Mouse (Mus musculus): ENCODE data around the gene Eif3i. TPM values are rescaled to one million over a fixed set of nuclear protein-coding genes. Genes with fewer than 3 reads are reported as not detected.

The Eif3i gene
- total and polyA plus RNA-seq, 3 experiments, result 396 to 766 (median 730) TPM

DNA sequence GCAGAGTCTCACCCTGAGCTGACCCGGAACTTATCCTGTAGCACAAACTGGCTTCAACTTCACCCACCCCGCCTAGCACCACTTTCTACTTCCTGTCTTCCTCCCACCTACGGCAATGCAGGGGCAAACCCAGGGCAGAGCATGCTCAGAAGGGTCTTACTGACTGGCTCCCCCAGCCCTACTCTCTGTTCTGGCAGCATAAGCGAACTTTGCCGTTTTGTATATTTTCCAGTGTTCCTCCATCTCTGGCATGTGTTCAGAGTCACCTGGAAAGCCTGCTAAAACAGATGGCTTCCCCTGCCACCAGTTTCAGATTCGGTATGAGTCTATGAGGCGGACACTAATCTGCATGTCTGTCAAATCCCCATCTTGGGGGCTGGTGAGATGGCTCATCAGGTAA is 20.1 kb downstream of the Eif3i start:
- H3K9me3 ChIP-seq (replicated peaks; ENCODE audit: insufficient read depth, low read length), result no peaks in the 10 kb centered on the region
- peak overlapping the region; percentile 8 to 23; a peak in 2 of 4 replicates for H3K4me3 ChIP-seq (ENCODE audit: control insufficient read depth in 1 of 2, insufficient read depth in 1 of 2, low read depth in 2 of 2, low read length in 2 of 2)
- H3K79me2 ChIP-seq (ENCODE audit: control insufficient read depth, insufficient read depth, low read length, poor library complexity), result no peaks in the 10 kb centered on the region; the same call in 1 of the 2 replicates
- H3K27me3 ChIP-seq (ENCODE audit: control insufficient read depth in 1 of 2, insufficient read depth in 2 of 2, low read length in 2 of 2), result no peaks in the 10 kb centered on the region
- TF ChIP-seq ETS1 (IDR thresholded peaks at IDR 0.05; ENCODE audit: low read depth, low read length) (no peak), GATA1 (IDR thresholded peaks at IDR 0.05; ENCODE audit: low read depth, low read length) (no peak), MYC (IDR thresholded peaks at IDR 0.05; ENCODE audit: low read depth, low read length) (peak; percentile 36; the same call in 1 of the 2 replicates), MAFK (IDR thresholded peaks at IDR 0.05; ENCODE audit: borderline replicate concordance, low read depth, low read length) (no peak), RCOR1 (IDR thresholded peaks at IDR 0.05; ENCODE audit: low read depth, low read length) (no peak), SIN3A (IDR thresholded peaks at IDR 0.05; ENCODE audit: low read length) (0 out of 2 replicates have a peak, but pooled peaks have one; percentile 23), ZMIZ1 (IDR thresholded peaks at IDR 0.05; ENCODE audit: low read depth, low read length) (no peak), CTCF (IDR thresholded peaks at IDR 0.05 in 2 of 3, conservative IDR thresholded peaks at IDR 0.05 in 1 of 3; ENCODE audit: control insufficient read depth in 1 of 3, insufficient read depth in 1 of 3, low read depth in 2 of 3, low read length in 3 of 3, poor library complexity in 1 of 3, severe bottlenecking in 1 of 3) (no peak), TCF12 (IDR thresholded peaks at IDR 0.05; ENCODE audit: low read depth, low read length) (no peak), POLR2AphosphoS2 (IDR thresholded peaks at IDR 0.05; ENCODE audit: low read length) (no peak), SMC3 (IDR thresholded peaks at IDR 0.05; ENCODE audit: low read depth, low read length) (no peak), NRF1 (IDR thresholded peaks at IDR 0.05; ENCODE audit: insufficient read depth, low read depth, low read length, poor library complexity, severe bottlenecking) (peak; percentile 65), MAX (IDR thresholded peaks at IDR 0.05; ENCODE audit: low read length) (0 out of 2 replicates have a peak, but pooled peaks have one; percentile 44), POLR2A (IDR thresholded peaks at IDR 0.05; ENCODE audit: control insufficient read depth in 1 of 2, insufficient read depth in 1 of 2, low read depth in 1 of 2, low read length in 2 of 2, poor library complexity in 1 of 2) (peak in 1 of 2 experiments; percentile 63; a peak in 1 of 4 replicates), TBP (IDR thresholded peaks at IDR 0.05; ENCODE audit: low read depth, low read length) (peak; percentile 85), NELFE (IDR thresholded peaks at IDR 0.05; ENCODE audit: low read depth, low read length) (peak; percentile 52), MYB (IDR thresholded peaks at IDR 0.05; ENCODE audit: low read depth, low read length) (no peak), GABPA (IDR thresholded peaks at IDR 0.05; ENCODE audit: low read depth, low read length) (no peak), HCFC1 (IDR thresholded peaks at IDR 0.05; ENCODE audit: low read depth, low read length) (peak; percentile 82), POLR2AphosphoS5 (IDR thresholded peaks at IDR 0.05; ENCODE audit: borderline replicate concordance, low read depth, low read length) (no peak), EP300 (IDR thresholded peaks at IDR 0.05; ENCODE audit: low read depth in 1 of 2, low read length in 2 of 2) (no peak), ZC3H11A (IDR thresholded peaks at IDR 0.05; ENCODE audit: low read depth, low read length) (no peak), UBTF (IDR thresholded peaks at IDR 0.05; ENCODE audit: borderline replicate concordance, insufficient read depth, low read depth, low read length) (no peak)
- H3K27ac ChIP-seq (ENCODE audit: control insufficient read depth, low read depth, low read length), result peak overlapping the region; percentile 54
- H3K4me1 ChIP-seq (ENCODE audit: control insufficient read depth in 1 of 2, insufficient read depth in 2 of 2, low read length in 2 of 2), result peaks cover 0 to 20% of the 10 kb centered on the region in 2 experiments; a peak in 1 of 4 replicates
- peak overlapping the region; percentile 63 for H3K9ac ChIP-seq (ENCODE audit: control insufficient read depth, low read depth, low read length, poor library complexity, severe bottlenecking)
- H3K36me3 ChIP-seq (ENCODE audit: control insufficient read depth in 1 of 2, insufficient read depth in 2 of 2, low read length in 2 of 2), result peaks cover 0 to 6% of the 10 kb centered on the region in 2 experiments; a peak in 2 of 4 replicates
- peak; percentile 88 for DNase-seq (ENCODE audit: low read depth, low spot score)
